Mouse (Mus musculus): ENCODE results near the gene Sema4g.

DNA sequence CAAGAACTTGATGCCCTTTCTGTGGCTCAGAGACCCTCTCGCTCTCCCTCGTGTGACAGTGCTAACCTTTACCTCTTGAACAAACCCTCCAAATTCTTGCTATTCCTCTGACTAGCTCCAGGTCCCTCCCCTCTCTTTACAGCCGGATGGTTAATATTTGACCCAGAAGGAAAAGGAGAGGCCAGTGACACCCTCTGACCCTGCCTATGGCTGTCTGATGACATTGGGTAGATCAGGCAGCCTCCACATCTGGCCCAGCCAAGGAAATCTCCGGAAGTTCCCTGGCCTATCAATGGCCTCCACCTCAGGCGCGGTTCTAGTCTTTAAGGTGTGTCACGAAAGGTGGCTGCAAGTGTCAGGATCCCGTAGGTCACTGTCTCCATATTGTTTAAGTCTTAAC is 2.1 kb downstream of the Sema4g start:
- no peak for TF ChIP-seq CHD2 (IDR thresholded peaks at IDR 0.05; ENCODE audit: low read depth, low read length)
- TF ChIP-seq MAFK (IDR thresholded peaks at IDR 0.05; ENCODE audit: insufficient read depth, low read depth, low read length): no peak
- TF ChIP-seq ZC3H11A (IDR thresholded peaks at IDR 0.05; ENCODE audit: borderline replicate concordance, low read depth, low read length): no peak

Data from ES-E14 (cell line).